Mouse (Mus musculus): ENCODE results near the gene Gulp1. TPM values are rescaled to one million over a fixed set of nuclear protein-coding genes. Genes with fewer than 3 reads are reported as not detected.

The Gulp1 gene
- polyA plus RNA-seq, 1 experiment = 3.3 TPM

- no peak for TF ChIP-seq POLR2A (IDR thresholded peaks at IDR 0.05; ENCODE audit: extremely low read depth, insufficient read depth, low read length)
- no peak for TF ChIP-seq CTCF (IDR thresholded peaks at IDR 0.05; ENCODE audit: extremely low read depth, insufficient read depth, low read length)
- Histone ChIP-seq H3K4me3 (ENCODE audit: insufficient read depth, low read length) (no peak overlapping the region), H3K27ac (ENCODE audit: insufficient read depth, low read length) (no peak overlapping the region), H3K4me1 (ENCODE audit: control insufficient read depth, insufficient read depth, low read length) (no peaks in the 10 kb centered on the region; the same call in 1 of the 2 replicates)
Observed at GRCm38 (mm10) chr1:44584886-44585385, 33.6 kb downstream of the Gulp1 start.

- no peak for TF ChIP-seq POLR2A (IDR thresholded peaks at IDR 0.05; ENCODE audit: extremely low read depth, insufficient read depth, low read length)
- TF ChIP-seq CTCF (IDR thresholded peaks at IDR 0.05; ENCODE audit: extremely low read depth, insufficient read depth, low read length) = no peak
- no peak overlapping the region for H3K27ac ChIP-seq (ENCODE audit: insufficient read depth, low read length)
- H3K4me3 ChIP-seq (ENCODE audit: insufficient read depth, low read length) = no peak overlapping the region
- H3K4me1 ChIP-seq (ENCODE audit: control insufficient read depth, insufficient read depth, low read length) = no peaks in the 10 kb centered on the region; the same call in 1 of the 2 replicates
Observed at GRCm38 (mm10) chr1:44591742-44592141, 40.4 kb downstream of the Gulp1 start.

GRCm38 (mm10) chr1:44593109-44593508 is 41.8 kb downstream of the Gulp1 start:
- H3K4me3 ChIP-seq (ENCODE audit: insufficient read depth, low read length) = no peak overlapping the region
- H3K27ac ChIP-seq (ENCODE audit: insufficient read depth, low read length) = no peak overlapping the region
- H3K4me1 ChIP-seq (ENCODE audit: control insufficient read depth, insufficient read depth, low read length) = no peaks in the 10 kb centered on the region; the same call in 1 of the 2 replicates
- TF ChIP-seq CTCF (IDR thresholded peaks at IDR 0.05; ENCODE audit: extremely low read depth, insufficient read depth, low read length) (no peak), POLR2A (IDR thresholded peaks at IDR 0.05; ENCODE audit: extremely low read depth, insufficient read depth, low read length) (no peak)

GRCm38 (mm10) chr1:44598312-44598711 is 47.0 kb downstream of the Gulp1 start:
- TF ChIP-seq CTCF (IDR thresholded peaks at IDR 0.05; ENCODE audit: extremely low read depth, insufficient read depth, low read length) = no peak
- TF ChIP-seq POLR2A (IDR thresholded peaks at IDR 0.05; ENCODE audit: extremely low read depth, insufficient read depth, low read length) = no peak
- Histone ChIP-seq H3K27ac (ENCODE audit: insufficient read depth, low read length) (no peak overlapping the region), H3K4me3 (ENCODE audit: insufficient read depth, low read length) (no peak overlapping the region), H3K4me1 (ENCODE audit: control insufficient read depth, insufficient read depth, low read length) (no peaks in the 10 kb centered on the region)

GRCm38 (mm10) chr1:44613294-44614041 is 62.2 kb downstream of the Gulp1 start:
- H3K4me1 ChIP-seq (ENCODE audit: control insufficient read depth, insufficient read depth, low read length) = no peaks in the 10 kb centered on the region
- no peak overlapping the region for H3K27ac ChIP-seq (ENCODE audit: insufficient read depth, low read length)
- no peak overlapping the region for H3K4me3 ChIP-seq (ENCODE audit: insufficient read depth, low read length)
- TF ChIP-seq CTCF (IDR thresholded peaks at IDR 0.05; ENCODE audit: extremely low read depth, insufficient read depth, low read length) (no peak), POLR2A (IDR thresholded peaks at IDR 0.05; ENCODE audit: extremely low read depth, insufficient read depth, low read length) (no peak)

- no peak overlapping the region for H3K27ac ChIP-seq (ENCODE audit: insufficient read depth, low read length)
- H3K4me3 ChIP-seq (ENCODE audit: insufficient read depth, low read length) = no peak overlapping the region
- no peaks in the 10 kb centered on the region for H3K4me1 ChIP-seq (ENCODE audit: control insufficient read depth, insufficient read depth, low read length)
- TF ChIP-seq CTCF (IDR thresholded peaks at IDR 0.05; ENCODE audit: extremely low read depth, insufficient read depth, low read length) = no peak
- no peak for TF ChIP-seq POLR2A (IDR thresholded peaks at IDR 0.05; ENCODE audit: extremely low read depth, insufficient read depth, low read length)
Observed at GRCm38 (mm10) chr1:44618751-44619150, 67.4 kb downstream of the Gulp1 start.

GRCm38 (mm10) chr1:44634481-44634880 is 83.2 kb downstream of the Gulp1 start:
- TF ChIP-seq POLR2A (IDR thresholded peaks at IDR 0.05; ENCODE audit: extremely low read depth, insufficient read depth, low read length) (no peak), CTCF (IDR thresholded peaks at IDR 0.05; ENCODE audit: extremely low read depth, insufficient read depth, low read length) (no peak)
- no peak overlapping the region for H3K4me3 ChIP-seq (ENCODE audit: insufficient read depth, low read length)
- no peak overlapping the region for H3K27ac ChIP-seq (ENCODE audit: insufficient read depth, low read length)
- H3K4me1 ChIP-seq (ENCODE audit: control insufficient read depth, insufficient read depth, low read length) = no peaks in the 10 kb centered on the region

GRCm38 (mm10) chr1:44645678-44646276 is 94.5 kb downstream of the Gulp1 start:
- Histone ChIP-seq H3K27ac (ENCODE audit: insufficient read depth, low read length) (no peak overlapping the region), H3K4me1 (ENCODE audit: control insufficient read depth, insufficient read depth, low read length) (no peaks in the 10 kb centered on the region), H3K4me3 (ENCODE audit: insufficient read depth, low read length) (no peak overlapping the region)
- TF ChIP-seq CTCF (IDR thresholded peaks at IDR 0.05; ENCODE audit: extremely low read depth, insufficient read depth, low read length) (no peak), POLR2A (IDR thresholded peaks at IDR 0.05; ENCODE audit: extremely low read depth, insufficient read depth, low read length) (no peak)

GRCm38 (mm10) chr1:44678974-44679373 is 127.7 kb downstream of the Gulp1 start:
- Histone ChIP-seq H3K4me1 (ENCODE audit: control insufficient read depth, insufficient read depth, low read length) (no peaks in the 10 kb centered on the region), H3K4me3 (ENCODE audit: insufficient read depth, low read length) (no peak overlapping the region)
- no peak for TF ChIP-seq POLR2A (IDR thresholded peaks at IDR 0.05; ENCODE audit: extremely low read depth, insufficient read depth, low read length)
- no peak for TF ChIP-seq CTCF (IDR thresholded peaks at IDR 0.05; ENCODE audit: extremely low read depth, insufficient read depth, low read length)

GRCm38 (mm10) chr1:44679415-44679814 is 128.1 kb downstream of the Gulp1 start:
- H3K4me1 ChIP-seq (ENCODE audit: control insufficient read depth, insufficient read depth, low read length) = no peaks in the 10 kb centered on the region
- no peak overlapping the region for H3K27ac ChIP-seq (ENCODE audit: insufficient read depth, low read length)
- H3K4me3 ChIP-seq (ENCODE audit: insufficient read depth, low read length) = no peak overlapping the region
- TF ChIP-seq CTCF (IDR thresholded peaks at IDR 0.05; ENCODE audit: extremely low read depth, insufficient read depth, low read length) (no peak), POLR2A (IDR thresholded peaks at IDR 0.05; ENCODE audit: extremely low read depth, insufficient read depth, low read length) (no peak)

More at GRCm38 (mm10) chr1:44678974-44679373, 127.7 kb downstream of the Gulp1 start:
- H3K27ac ChIP-seq (ENCODE audit: insufficient read depth, low read length) = no peak overlapping the region
